Mouse (Mus musculus): ENCODE measurements around the gene Iqgap2.

DNA sequence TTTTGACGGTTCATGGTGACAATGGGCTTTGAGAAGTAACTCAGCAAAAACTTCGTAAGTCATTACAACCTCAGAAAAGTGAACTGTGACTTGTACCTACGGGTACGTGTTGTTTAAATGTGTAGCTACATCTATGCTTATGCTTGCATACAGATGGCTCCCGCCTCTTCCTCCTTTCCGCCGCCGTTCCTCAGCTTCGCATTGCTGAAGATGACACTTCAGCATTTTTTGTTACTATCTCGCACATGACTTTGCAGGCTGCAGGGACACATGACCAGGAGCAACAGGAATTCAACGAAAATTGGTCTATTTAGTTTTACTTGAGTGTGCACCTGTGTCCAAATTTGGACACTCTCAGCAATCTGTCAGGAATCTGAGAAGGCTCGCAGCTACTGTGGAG is 3.1 kb downstream of the Iqgap2 start:
- no peak for TF ChIP-seq CTCF (IDR thresholded peaks at IDR 0.05; ENCODE audit: insufficient read depth, low read length)
- no peak for TF ChIP-seq POLR2A (IDR thresholded peaks at IDR 0.05; ENCODE audit: borderline replicate concordance, extremely low read depth, low read depth, low read length)
